17 mouse cellular contexts compared by ENCODE assay signal in the genomic region with DNA sequence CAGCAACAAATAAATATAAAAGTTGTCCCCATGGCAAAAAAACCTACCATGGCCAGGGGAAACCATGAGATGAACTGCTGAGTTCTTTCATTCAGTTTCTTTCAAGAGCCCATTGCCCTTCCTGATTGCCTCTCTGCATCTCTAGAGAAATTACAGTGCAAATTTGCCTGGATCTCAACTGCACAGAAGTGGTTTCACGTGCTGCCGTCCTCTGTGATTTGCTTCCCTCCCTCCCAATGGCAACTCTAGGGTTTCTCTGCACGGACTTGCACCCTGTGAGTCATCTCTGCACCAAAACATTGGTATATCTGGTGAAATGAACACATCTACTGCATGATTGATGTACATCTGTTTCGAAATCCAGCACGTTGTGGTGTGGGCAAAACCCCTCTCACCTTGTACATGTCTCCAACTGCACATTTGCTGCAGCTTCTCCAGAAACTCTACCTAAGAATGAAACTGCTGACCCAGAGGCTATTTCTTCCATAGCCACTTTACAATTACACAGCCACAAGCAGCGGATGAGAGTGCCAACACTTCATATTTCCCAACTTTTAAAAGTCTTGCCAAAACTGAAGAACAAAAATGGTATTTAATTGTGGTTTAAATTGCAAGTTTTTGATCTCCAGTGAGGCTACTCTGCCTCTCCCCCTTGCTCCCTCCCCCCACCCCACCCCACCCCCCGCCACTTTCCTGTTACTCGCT.
A peak's percentile ranks its signal among the peaks of the same experiment; 100 is the strongest.
DNase-seq lines count a peak whose midpoint lies in the region; ATAC-seq and TF ChIP-seq lines count a peak whose summit lies in the region.
"Had no signal": no experiment of that assay in that cellular context is flagged by ENCODE, and none has a peak within 500 bp of the region (broad histone marks: within the 10 kb centered on the region; RNA-seq: fewer than 3 reads in every experiment).

No protein-coding gene starts in this region.

- H3K9me3 ChIP-seq in lung, embryonic 14.5 days (ENCODE audit: low read depth, low read length), result no peaks in the 10 kb centered on the region
- no peaks in the 10 kb centered on the region for H3K9me3 ChIP-seq in forebrain, embryonic 14.5 days (replicated peaks; ENCODE audit: control insufficient read depth, low read length)
- H3K9me3 ChIP-seq: hindbrain, embryonic 13.5 days; limb, embryonic 15.5 days; midbrain, embryonic 13.5 days had no signal

- intact Hi-C loops in heart, postnatal 25 days (cut with DNase I), result no loop called here

- no peak overlapping the region for H3K4me2 ChIP-seq in lung, embryonic 14.5 days
- H3K4me2 ChIP-seq in forebrain, embryonic 14.5 days (ENCODE audit: low read length), result no peak overlapping the region
- H3K4me2 ChIP-seq: hindbrain, embryonic 13.5 days; limb, embryonic 15.5 days; midbrain, embryonic 13.5 days had no signal

- no peaks in the 10 kb centered on the region for H3K36me3 ChIP-seq in lung, embryonic 14.5 days (ENCODE audit: insufficient read depth)
- H3K36me3 ChIP-seq in forebrain, embryonic 14.5 days (ENCODE audit: control insufficient read depth, insufficient read depth, low read length), result no peaks in the 10 kb centered on the region
- H3K36me3 ChIP-seq: hindbrain, embryonic 13.5 days; limb, embryonic 15.5 days; midbrain, embryonic 13.5 days had no signal

- no peaks in the 10 kb centered on the region for H3K27me3 ChIP-seq in lung, embryonic 14.5 days (ENCODE audit: insufficient read depth, low read length)
- no peaks in the 10 kb centered on the region for H3K27me3 ChIP-seq in forebrain, embryonic 14.5 days (replicated peaks; ENCODE audit: control insufficient read depth, insufficient read depth, low read length)
- H3K27me3 ChIP-seq: hindbrain, embryonic 13.5 days; limb, embryonic 15.5 days; midbrain, embryonic 13.5 days had no signal

- no peak overlapping the region for H3K4me3 ChIP-seq in lung, embryonic 14.5 days (ENCODE audit: low read depth, low read length)
- H3K4me3 ChIP-seq in forebrain, embryonic 14.5 days (ENCODE audit: low read depth, low read length), result no peak overlapping the region
- H3K4me3 ChIP-seq: gastrocnemius, adult 2 months; hindbrain, embryonic 13.5 days; limb, embryonic 15.5 days; midbrain, embryonic 13.5 days had no signal

- DNase-seq in 416B (ENCODE audit: low read depth), result peak; percentile 86
- DNase-seq in NIH3T3 (ENCODE audit: low read depth), result peak; percentile 77
- DNase-seq in lung, embryonic 14.5 days, result peak; percentile 62
- DNase-seq in lung, postnatal 4 days, result peak; percentile 22 to 48
- DNase-seq in forebrain, embryonic 14.5 days (ENCODE audit: low spot score), result no peak
- DNase-seq in heart, postnatal 25 days (ENCODE audit: low spot score), result no peak
- DNase-seq in heart, adult 9 months (ENCODE audit: low spot score in 2 of 2), result no peak
- DNase-seq: cerebellum, postnatal 10 days; forebrain, postnatal 0 days; gastrocnemius, adult 2 months; heart, adult 18-20 months; thymus, postnatal 25 days had no signal

- WGBS in lung, embryonic 14.5 days, result 51% methylated on average over 8 of the region's 8 CpGs
- 84% methylated on average over 8 of the region's 8 CpGs for WGBS in forebrain, embryonic 14.5 days

- 0 out of 2 replicates have a peak, but pooled peaks have one; percentile 35 for ATAC-seq in lung, embryonic 14.5 days (ENCODE audit: insufficient read depth)
- ATAC-seq in forebrain, embryonic 14.5 days, result no peak
- ATAC-seq in erythroblast, adult 5-6 weeks (replicated peaks; ENCODE audit: low FRiP score, poor library complexity, severe bottlenecking), result no peak
- ATAC-seq: forebrain, postnatal 0 days; intestine, postnatal 0 days; midbrain, embryonic 13.5 days had no signal

- no peak for TF ChIP-seq CTCF in lung, embryonic 14.5 days (IDR thresholded peaks at IDR 0.05; ENCODE audit: low read depth)

- no peak overlapping the region for H3K9ac ChIP-seq in lung, embryonic 14.5 days
- H3K9ac ChIP-seq in forebrain, embryonic 14.5 days (ENCODE audit: low read length), result no peak overlapping the region
- H3K9ac ChIP-seq: forebrain, postnatal 0 days; hindbrain, embryonic 13.5 days; limb, embryonic 15.5 days; midbrain, embryonic 13.5 days had no signal

- peaks cover 4% of the 10 kb centered on the region; the same call in 1 of the 2 replicates for H3K4me1 ChIP-seq in lung, embryonic 14.5 days (ENCODE audit: insufficient read depth)
- H3K4me1 ChIP-seq in forebrain, embryonic 14.5 days (ENCODE audit: control insufficient read depth, insufficient read depth, low read length), result no peaks in the 10 kb centered on the region
- H3K4me1 ChIP-seq: hindbrain, embryonic 13.5 days; midbrain, embryonic 13.5 days had no signal

- no peak overlapping the region for H3K27ac ChIP-seq in lung, embryonic 14.5 days (ENCODE audit: low read depth)
- no peak overlapping the region for H3K27ac ChIP-seq in forebrain, embryonic 14.5 days (ENCODE audit: low read depth, low read length)
- H3K27ac ChIP-seq: gastrocnemius, adult 2 months; hindbrain, embryonic 13.5 days; limb, embryonic 15.5 days; midbrain, embryonic 13.5 days had no signal

Comparison
In these comparisons a context has a peak if more than half of its experiments do, and no peak if none do; other contexts are left out.
1. DNase-seq: peak in 416B (single experiment), NIH3T3 (single experiment), lung, embryonic 14.5 days (single experiment) and lung, postnatal 4 days (2 of 2); none in forebrain, embryonic 14.5 days (single experiment), heart, postnatal 25 days (single experiment) and heart, adult 9 months (0 of 2).